Mouse (Mus musculus): Measurements from ENCODE around the gene Neurl1b.

The Neurl1b gene

DNA sequence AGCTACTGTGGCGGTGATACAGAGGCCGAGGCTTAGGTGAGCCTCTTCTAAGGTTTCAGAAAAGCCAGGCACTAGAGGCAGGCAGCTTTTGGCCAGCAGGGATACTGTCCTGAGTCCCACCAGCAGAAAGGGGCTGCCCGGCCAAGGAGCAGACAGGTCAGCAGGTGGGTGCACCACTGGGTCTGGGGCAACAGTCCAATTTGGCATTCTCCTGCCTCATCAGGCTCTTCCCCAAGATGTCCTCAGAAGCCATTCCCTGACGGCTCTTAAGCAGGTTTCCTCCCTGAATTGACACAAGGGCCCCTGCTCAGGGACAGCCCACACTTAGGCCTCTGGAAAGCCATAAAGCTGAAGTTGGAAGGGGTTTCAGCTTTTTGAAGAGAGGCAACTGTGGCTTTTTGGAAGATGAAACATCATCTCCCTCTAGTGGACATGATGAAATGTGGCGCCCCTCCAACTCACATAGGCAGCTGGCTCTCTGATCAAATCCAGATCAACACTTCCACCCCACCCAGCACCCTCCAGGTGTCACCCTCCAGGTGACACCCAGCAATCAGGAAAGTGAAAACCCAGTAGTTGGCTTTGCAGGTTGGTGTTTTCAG is 37.8 kb downstream of the Neurl1b start:
- peak; percentile 61 for DNase-seq (ENCODE audit: low read depth)

DNA sequence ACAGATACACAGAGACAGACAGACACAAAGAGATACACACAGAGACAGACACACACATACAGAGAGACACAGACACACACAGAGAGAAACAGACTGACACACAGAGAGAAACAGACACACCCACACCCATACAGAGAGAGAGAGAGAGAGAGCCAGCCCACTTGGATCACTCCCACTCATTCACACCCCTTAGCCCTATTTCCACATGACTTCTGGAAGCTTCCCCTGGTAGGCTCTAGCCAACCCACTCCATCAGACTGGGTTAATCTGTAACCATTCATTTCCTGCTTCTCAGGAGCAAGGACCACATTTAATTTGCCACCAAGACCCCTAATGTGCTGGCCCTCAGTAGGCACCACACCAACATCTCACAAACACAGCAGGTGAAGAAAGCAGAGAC is 42.9 kb downstream of the Neurl1b start:
- DNase-seq (ENCODE audit: low read depth), result no peak

DNA sequence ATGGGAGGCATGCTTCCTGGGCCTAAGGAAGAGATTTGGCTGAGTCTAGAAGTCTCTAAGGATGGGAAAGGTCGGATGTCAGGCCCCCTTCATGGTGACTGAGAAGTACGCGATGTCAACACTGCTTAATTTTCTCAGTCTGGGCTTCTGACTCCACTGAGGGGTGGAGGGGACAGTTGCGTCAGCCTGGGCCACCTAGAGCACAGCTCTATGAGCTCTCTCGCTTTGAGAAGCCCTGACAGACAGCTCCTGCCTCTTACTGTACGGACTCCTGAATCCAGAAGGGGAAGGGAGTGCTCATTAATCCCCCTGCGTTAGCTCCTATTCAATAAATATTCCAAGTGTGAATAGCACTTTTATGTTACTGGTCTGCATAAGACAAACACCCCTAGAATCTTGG is 43.4 kb downstream of the Neurl1b start:
- no peak for DNase-seq (ENCODE audit: low read depth)

DNA sequence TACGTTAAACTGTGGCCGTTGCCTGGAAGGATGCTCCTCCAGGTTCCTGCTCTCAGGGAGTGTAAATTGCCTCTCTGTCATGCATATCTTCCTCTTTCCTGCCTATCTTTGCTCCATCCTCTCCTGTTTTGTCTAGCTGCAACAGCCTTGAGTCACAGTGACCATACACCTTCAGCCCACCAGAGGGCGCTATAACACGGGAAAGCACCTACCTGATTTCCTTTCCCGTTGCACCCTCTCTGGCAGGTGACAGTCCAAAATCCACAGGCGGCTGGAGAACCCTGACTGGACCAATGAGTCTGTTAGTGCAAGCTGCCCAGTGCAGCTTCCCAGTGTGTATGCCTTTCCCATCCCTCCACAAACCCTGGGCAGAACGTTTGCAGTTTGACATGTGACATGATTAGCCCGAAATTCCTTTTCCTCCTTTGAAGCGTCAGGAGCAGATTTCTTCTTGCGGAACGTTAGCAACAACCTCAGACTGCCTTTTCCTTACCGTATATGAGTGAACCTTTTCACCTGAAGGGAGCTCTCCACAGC is 48.1 kb downstream of the Neurl1b start:
- DNase-seq (ENCODE audit: low read depth), result no peak

DNA sequence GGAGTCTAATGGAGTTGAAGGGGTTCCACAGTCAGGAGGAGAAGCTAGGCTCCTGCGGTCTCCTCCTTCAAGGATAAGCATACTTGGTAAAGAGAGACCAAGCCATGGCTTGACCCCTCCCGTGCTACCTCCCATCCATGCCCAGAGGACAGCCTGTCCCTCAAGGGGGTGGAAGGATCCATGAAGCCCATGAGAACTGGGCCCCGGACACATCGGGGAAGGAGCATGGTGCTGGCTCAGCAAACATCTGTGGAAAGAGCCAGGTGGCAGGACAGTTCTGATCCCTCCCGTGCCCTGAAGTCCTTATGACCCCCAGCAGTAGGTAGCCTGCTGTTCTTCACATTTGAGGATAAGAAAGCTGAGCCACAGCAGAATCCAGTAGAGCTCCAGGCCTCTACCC is 48.8 kb downstream of the Neurl1b start:
- no peak for DNase-seq (ENCODE audit: low read depth)

DNA sequence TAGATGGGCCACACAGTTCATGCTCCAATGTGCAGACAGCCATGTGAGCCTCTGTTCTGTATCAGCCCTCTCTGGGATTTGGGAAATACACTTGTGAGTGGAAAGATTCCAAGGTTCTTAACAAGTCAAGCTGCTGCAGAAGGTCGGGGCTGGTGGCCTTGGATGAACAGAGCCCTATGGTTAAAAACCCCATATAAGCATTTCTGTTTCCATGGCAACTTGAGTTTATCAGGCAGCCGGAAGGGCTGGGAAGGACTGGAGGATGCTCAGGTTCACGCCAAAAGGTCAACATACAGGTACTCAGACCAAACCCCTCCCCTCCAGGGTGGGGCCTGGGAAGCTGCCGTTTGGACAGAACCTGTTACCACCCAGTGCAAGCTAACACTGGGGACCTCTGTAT is 49.4 kb downstream of the Neurl1b start:
- no peak for DNase-seq (ENCODE audit: low read depth)

DNA sequence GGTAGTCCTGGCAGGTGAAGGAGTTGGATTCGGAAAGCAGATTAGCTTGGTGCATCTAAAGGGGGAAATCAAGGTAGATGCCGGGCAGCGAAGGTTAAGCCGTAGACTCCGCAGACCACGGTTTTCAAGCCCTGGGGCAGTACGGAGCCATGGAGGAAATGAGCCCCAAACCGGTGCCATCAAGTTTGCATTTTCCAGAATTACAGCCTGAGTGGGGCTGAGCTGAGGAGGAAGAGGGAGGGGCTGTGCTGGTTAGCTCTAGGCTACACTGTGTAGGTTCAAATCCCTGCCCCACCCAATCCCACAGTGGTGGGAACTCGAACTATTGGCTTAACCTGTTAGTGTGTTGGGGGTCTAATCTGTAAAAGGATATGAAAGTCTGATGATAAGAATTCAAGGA is 49.9 kb downstream of the Neurl1b start:
- no peak for DNase-seq (ENCODE audit: low read depth)

DNA sequence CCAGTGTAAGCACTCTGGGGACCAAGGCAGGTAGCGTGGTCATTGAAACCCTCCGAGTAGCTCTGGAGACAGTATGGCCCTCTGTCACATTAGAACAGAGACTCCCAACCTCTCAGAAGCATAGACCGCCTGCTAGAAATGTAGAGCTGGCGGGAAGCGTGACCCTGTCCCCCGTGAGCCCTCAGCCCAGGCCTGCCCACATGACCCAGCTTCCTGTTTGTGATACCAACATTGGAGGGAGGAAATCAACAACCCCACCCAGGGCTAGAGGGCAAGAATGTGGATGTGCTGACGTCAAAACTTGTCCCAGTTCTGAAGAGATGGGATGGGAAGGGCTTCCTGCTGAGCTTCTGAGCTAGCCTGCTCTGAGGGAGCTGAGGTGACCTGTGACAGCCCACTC is 50.3 kb downstream of the Neurl1b start:
- DNase-seq (ENCODE audit: low read depth), result no peak

DNA sequence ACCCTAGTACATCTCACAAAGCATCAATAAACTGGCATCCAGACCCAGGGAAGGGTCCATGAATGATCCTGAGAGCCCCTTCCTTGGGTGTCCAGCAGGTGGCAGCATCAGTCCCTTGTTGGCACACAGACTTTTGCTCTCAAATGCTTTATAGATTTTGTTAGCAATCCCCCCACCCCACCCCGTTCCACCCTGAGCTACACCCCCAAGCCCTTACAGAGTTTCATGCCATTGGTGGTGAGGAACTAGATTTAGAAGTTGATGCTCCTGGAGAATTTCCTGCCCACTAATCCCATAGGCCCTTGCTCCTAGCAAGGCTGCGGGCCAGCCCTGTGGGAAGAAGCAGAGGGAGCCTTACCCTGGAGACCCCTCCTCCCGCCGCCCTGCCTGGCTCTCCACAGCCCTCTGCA is 52.1 kb downstream of the Neurl1b start:
- DNase-seq (ENCODE audit: low read depth), result no peak

DNA sequence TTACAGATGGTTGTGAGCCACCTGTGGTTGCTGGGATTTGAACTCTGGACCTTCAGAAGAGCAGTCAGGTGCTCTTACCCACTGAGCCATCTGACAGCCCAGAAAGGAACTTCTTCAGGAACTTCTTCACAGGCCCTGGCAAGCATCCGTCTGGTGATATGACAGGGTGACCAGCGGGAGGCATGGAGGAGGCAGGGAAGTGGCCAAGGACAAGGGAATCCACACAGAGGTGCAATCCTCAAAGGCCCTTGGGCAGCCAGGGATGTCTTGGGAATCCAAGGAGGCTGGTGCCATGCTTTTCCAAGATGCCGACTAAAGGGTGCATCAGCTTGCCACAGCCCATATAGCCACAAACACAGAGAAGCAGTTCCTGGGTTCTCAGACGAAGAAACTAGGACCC is 53.0 kb downstream of the Neurl1b start:
- no peak for DNase-seq (ENCODE audit: low read depth)

DNA sequence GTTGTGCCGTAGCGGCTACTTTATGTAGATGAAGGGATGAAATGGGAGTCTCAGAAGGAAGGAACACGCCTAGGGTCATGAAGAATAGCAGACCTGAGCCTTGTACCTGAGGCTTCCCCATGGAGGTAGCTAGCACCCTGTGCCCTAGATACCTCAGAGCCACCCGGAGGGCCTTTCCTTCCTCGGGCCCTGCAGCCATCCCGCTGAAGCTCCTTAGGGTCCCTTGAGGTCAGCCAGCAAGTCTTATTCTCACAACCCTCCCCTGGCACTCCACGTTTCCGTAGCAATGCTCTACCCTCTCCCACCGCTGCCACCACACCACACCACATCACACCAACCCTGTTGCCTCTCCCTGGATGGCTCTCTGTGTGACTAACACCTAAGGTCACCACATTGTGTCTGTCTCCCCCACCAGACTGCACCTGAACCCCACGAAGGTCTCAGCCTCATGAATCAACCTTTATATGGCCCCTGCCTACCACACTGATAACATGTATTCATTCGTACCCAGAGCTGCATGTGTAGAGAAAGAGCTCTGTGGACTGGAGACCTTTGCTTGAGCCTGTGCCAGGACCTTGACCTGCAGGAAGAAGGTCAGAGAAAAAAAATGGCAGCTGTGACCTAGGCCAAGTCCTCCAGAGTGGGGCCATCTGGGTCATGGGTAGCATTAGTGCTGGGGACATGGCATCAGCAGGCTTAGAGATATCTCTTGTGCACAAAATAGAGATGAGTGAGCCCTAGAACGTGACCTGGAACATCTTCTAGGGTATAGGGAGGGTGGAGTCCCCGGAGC is 53.7 kb downstream of the Neurl1b start:
- no peak for DNase-seq (ENCODE audit: low read depth)

DNA sequence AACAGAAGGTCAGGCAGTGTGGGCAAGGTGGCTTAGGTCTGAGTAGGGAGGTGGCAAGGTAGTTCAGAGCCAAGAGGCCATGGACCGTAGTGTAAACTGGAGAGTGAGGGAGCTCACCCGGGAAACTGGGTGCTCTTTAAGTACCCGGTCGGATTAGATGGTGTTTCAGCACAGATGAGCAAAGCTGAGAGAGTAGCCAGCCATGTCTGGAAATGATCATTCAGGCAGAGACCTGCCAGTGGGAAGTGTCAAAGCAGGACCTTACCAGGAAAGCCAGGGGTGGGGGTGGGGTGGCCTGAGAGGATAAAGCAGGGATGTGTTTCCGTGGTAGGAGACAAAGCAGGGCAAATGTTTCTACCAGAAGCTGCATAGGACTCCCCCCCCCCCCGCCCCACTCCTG is 62.2 kb downstream of the Neurl1b start:
- DNase-seq (ENCODE audit: low read depth), result no peak

DNA sequence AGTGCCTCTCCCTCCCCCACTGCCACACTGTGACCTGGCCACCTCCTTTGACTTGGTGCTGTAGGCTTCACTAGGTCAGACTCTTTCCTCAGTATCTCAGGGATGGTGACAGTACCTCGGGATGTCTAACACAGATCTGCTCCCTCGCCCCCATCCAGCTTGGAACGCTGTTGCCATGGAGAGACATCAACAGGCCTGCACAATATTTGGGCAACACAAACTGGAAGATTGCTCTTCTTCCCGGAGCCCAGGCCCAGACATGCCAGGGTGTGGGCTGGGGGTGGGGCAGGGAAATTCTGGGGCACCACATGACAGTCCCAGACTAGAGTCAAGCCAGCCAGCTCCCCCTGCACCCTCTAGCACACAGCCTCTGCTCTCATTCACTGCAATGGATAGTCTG is 64.0 kb downstream of the Neurl1b start:
- DNase-seq (ENCODE audit: low read depth), result no peak

DNA sequence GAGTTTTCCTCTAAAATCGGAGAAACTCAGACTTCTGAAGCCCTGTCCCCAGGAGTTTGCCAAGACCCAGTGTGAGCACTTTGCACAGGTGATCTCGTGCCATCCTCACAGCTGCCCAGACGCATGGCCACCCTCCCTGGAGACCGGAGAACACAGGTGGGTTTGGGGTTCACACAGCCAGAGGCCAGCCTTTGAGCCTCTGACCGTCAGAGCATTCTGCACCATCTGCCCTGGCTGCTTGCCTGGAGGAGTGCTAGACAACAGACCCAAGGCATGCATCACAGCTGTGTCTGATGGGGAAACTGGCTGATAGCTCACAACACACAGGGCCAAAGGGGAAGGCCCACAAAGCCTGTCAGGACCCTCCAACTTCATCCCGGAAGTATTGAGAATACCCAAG is 65.0 kb downstream of the Neurl1b start:
- no peak for DNase-seq (ENCODE audit: low read depth)

DNA sequence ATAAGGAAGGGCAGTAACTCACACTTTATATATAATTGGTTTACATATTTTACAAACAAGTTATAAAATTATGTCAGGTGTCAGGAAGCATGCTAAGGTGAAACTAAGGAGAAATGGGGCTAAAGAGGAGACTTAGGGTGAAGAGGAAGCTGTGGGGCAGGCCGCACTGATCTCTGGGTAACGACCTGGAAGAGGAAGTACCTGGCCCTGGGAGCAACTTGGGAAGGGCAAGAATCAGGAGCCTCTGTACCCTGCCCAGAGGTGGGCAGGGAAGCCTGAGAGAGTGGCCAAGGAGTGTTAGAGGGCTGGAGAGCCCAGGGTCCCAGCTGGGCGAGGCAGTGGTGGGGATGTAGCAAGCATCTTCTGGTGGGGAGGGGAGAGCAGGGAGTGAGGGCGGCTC is 66.3 kb downstream of the Neurl1b start:
- no peak for DNase-seq (ENCODE audit: low read depth)

DNA sequence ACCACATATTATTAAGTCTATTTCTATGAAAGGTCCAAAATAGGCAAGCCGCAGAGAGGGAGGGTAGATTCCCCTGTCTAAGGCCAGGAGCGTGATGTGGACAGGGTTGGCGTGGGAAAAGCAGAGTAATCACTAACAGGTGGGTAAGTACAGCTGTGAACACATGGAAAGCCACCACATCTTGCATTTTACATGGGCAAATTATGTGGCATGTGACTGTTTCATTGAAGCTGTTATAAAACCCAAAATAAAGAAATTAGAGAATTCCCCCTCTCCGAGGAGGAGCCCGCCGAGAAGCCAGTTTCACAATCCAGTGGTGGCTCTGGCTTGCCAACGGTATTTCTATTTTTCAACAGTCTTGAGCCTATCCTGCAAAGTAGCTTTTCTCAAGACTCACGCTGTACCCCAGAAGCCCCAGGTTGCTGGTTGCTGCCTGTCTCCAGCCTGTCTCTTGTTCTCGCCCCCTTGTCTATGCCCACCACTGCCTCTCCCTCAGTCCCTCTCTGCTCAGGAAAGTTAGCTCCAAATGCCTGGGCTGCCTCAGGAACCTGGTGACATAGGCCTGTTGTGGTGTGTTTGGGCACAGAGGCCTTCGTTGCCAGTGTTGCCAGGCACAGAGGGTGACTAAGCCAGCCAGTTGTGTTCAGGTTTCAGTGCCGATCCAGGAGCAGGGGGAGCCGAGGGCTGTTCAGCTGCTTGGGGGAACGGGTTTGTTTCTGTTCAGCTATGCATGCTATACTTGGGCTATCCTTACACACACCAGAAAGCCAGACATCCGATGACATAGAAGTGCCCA is 70.2 kb downstream of the Neurl1b start:
- DNase-seq (ENCODE audit: low read depth), result peak; percentile 90

DNA sequence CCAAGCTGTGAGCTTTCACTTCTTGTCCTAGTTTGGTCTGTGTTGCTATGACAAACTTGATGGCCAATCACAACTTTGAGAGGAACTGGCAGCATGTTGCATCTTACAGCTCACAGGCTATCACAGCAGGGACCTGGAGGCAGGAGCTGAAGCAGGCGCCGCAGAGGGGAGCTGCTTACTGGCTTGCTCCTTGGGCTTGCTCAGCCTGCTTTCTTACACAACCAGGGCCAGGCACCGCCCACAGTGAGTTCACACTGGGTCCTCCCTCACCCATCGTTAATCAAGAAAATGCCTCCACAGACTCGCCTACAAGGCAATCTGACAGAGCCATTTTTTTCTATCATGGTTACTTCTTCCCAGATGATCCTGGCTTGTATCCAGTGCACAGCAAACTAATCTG is 72.6 kb downstream of the Neurl1b start:
- DNase-seq (ENCODE audit: low read depth), result no peak

DNA sequence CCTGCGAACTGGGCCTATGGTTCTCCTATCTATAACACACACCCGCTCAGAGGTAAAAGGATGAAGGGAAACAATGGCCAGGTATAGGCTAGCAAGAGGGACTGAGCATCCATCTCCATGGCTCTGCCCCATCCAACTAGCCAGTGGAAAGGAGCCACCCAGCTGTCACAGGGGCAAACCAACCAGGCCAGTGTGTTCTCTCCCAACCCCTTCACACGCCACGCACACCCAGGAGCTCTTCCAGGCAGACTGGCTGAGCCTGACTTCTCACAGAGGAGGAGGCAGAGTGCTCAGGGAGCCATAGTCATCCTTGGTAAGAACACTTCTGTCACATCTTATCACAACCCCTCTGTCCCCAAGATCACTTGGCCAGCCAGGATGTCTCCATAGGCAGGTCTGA is 73.3 kb downstream of the Neurl1b start:
- DNase-seq (ENCODE audit: low read depth), result no peak

DNA sequence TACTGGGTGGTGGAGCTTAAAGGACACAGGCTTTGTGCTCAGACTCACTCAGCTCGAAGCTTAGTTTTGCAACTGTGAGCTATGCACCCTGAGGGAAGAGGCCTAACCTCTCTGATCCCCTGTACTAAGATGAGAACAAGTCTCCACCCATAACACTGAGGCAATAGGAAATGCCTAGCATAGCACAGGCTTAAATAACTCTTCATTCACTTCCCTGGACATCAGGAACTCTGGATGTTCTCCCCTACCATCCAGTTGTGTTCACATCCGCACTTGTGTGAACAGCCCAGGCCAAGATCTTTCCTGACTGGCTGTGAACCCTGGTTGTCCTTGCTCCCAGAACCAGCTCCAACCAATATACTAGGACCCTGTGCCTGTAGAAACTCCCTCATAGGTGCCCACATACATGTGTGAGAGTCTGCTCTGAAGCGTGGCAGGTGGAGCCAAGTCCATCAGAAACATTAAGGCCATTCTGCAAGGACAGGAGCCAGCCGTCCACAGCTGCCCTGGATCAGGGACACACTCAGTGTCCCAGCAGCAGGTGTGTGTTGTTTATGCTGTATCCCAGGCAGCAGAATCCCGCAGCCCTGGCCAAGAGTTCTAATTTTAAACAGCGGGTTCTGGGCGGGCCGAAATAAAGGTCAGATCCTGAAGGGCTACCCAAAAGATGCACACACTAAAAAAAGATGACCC is 74.2 kb downstream of the Neurl1b start:
- no peak for DNase-seq (ENCODE audit: low read depth)

DNA sequence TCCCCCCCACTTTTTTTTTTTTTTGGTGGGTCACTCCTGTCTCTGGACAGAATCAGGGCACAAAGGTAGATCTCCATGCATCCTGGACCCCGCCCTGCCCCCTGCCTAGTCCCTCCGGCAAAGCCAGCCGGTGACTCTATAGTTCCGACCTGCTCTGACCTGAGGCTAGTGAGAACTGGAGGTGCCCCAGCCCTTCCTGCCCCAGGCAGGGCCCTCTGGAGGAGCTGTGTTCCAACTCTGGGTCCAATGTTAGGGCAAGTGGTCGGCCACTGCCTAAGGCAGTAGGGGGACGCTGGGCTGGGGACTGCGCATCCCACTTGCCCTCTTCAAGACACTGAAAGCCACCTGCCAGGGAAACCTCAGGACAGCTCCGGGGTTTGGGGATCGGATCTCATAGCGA is 75.4 kb downstream of the Neurl1b start:
- DNase-seq (ENCODE audit: low read depth), result no peak

DNA sequence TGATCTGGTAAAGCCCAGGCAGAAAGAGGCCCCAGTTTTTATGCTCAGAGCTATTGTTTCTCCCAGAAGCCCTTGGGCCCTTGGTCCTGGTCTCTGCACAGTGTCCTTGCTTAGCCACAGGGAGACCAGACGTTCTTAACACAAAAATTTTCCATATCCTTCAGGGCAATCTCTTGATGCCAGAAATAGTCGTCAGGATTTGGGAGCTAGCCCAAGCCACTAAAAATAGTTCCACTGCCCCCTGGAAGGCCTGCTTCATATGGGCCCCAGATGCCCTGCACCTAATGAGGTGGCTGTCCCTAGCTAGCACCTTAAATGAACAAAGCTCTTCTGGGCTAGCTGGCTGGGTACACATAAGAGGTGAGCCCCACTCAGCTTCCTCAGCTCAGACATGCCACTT is 76.3 kb downstream of the Neurl1b start:
- DNase-seq (ENCODE audit: low read depth), result no peak

DNA sequence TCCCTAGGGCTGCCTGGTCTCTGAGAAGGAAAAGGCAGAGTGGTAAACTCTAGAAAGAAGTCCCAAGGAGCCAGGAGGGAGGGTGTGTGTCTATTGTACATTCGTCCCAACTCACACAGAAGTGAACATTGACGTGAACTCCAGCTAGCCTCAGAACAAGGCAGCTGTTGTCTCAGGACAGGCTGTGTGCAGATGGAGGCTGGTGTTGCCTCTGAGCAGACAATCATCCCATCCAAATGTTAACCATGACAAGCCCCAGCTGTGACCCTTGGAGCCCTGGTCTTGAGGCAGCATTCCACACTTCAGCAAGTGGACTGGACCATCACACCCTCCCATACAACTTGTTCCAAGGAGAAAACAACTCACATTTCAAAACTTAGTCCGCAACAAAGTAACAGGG is 77.6 kb downstream of the Neurl1b start:
- DNase-seq (ENCODE audit: low read depth), result no peak

Measured in fibroblast of lung, adult 2 months (primary cell).